Mouse (Mus musculus): ENCODE measurements around the gene Akt1s1.

The Akt1s1 gene

DNA sequence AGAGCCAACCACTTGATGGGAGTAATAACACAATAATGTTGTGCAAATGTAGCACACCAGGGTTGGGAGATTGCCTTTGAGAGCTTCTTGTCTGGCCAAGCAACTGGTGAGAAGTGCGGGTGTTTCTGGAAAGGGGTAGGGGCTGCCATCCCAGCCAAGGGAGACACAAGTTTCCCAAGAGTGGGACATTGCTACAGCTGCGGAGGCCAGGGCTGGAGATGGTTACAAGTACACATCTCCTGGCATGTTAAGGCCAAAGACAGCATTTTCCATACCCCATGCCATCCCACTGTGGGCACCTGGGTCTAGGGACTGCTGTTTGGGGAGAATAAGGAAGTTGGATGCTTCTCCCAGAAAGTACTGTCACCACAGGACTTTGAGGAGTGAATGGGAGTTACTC lies 4.3 kb downstream of the Akt1s1 start:
- no peak for DNase-seq (ENCODE audit: low spot score in 2 of 2)

DNA sequence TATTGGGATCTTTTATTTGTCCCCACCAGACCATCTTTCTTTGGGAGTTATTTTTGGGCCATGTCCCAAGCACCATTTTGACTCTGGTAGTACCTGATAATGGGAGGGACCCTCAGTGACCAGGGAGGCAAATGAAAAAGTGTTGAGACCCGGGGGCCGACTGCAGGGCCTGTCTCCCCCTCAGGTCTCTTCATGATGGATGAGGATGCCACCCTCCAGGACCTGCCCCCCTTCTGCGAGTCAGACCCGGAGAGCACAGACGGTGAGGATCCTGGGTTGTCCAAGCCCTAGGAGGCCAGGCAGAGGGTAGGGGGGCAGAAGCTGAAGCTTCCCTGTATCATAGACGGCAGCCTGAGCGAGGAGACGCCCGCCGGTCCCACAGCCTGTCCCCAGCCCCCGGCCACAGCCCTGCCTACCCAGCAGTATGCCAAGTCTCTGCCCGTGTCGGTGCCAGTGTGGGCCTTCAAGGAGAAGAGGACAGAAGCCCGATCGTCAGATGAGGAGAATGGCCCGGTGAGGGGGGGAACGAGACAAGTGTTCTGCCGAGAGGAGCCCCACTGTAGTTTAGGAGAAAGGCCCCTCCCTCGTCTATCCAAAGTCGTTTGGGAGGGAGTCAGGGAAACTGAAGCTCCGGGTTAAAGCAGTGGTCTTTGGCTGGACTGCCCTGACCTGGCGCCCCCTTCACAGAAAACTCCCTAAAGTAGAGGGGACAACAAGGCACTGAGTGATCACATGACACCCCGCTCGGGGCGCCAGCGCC lies 5.0 kb downstream of the Akt1s1 start:
- DNase-seq (ENCODE audit: low spot score in 2 of 2): no peak

GRCm38 (mm10) chr7:44854356-44855031 lies 5.7 kb downstream of the Akt1s1 start:
- peak; percentile 73 to 75 for DNase-seq (ENCODE audit: low spot score in 2 of 2)

GRCm38 (mm10) chr7:44855036-44855435 lies 6.2 kb downstream of the Akt1s1 start:
- DNase-seq (ENCODE audit: low spot score in 2 of 2): no peak

DNA sequence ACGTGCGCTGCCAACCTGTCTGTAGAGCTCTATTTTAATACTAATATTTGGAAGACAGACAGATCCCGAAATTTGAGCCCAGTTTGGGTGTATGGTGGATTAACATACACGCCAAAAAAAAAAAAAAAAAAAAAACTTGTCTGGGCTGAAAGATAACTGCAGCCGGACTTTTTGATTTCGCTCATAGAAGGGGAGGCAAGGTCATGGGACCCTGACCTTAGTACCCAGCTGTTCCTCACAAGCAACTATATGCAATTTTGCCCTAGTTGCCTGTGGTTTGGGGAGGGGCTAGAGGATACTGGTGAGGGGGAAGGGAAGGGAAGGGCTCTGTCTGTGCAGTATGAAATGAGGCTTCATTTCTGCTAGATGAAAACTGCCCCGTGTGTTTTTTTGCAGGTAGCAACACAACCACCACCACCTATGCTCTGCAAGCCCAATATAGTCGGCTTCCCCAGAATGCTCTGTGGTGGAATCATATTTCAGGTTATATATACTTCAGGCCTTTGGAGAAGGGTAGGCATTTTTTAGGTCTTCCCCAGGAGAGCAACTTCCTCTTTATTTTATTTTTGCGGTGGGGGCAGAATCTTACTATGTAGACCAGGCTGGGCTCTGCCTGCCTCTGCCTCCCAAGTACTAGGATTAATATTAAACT lies 7.6 kb downstream of the Akt1s1 start:
- peak in 1 of 2 experiments; percentile 48 for DNase-seq (ENCODE audit: low spot score in 2 of 2)

GRCm38 (mm10) chr7:44857042-44857552 lies 8.3 kb downstream of the Akt1s1 start, which contains the start of gene Pnkp:
Gene Pnkp, plus strand, starts transcription at chr7:44857139.
- peak; percentile 80 to 84 for DNase-seq (ENCODE audit: low spot score in 2 of 2)

DNA sequence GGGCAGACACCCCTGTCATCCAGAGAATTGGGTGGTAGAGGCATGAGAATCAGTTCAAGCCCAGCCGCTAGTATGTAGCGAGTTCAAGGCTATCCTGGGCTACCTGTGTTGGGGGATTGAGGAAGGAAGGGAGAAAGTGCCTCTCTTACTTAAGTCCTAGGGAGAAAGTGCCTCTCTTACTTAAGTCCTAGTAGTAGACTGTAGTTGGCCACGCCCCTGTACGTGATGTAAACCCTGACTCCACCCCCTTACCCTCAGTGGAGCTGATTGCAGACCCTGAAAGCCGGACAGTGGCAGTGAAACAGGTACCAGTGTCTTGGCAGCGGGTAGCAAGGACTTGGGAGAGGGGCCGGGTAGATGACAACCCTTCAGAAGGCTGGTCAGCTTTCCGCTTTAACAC lies 9.1 kb downstream of the Akt1s1 start:
- DNase-seq (ENCODE audit: low spot score in 2 of 2): peak in 1 of 2 experiments; percentile 48

- no peak for DNase-seq (ENCODE audit: low spot score in 2 of 2)
Observed at GRCm38 (mm10) chr7:44859896-44860295, 11.1 kb downstream of the Akt1s1 start.

DNA sequence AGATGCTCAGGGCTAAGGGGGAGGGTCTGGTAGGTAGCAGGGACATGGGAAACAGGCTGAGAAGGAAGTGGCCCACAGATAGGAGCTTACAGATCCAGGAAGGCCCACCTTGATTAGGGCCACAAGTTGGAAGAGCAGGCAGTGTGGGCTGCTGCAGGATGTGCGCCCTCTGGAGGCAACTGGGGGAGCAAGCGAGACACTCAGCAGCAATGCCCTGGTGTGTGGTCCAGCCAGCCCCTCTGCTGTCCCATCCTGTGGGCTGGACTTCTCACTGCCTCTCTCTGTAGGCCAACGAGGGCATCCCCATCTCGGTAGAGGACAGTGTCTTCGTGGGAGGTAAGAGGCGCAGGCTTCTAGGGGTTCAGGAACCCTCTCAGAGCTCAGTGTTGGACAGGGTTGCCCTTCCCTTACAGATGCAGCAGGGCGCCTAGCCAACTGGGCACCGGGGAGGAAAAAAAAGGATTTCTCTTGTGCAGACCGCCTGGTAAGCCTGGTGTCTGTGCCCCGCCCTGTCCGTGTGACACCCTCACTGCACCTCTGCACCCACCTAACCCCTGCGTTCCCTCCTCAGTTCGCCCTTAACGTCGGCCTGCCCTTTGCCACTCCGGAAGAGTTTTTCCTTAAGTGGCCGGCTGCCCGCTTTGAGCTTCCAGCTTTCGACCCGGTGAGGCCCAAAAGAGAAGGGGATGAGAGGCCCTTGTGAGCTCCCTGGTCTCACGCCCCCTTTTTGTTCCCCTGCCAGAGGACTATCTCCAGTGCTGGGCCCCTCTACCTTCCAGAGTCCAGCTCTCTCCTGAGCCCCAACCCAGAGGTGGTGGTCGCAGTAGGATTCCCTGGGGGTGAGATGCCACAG lies 12.0 kb downstream of the Akt1s1 start:
- DNase-seq (ENCODE audit: low spot score in 2 of 2): peak in 1 of 2 experiments; percentile 75

DNA sequence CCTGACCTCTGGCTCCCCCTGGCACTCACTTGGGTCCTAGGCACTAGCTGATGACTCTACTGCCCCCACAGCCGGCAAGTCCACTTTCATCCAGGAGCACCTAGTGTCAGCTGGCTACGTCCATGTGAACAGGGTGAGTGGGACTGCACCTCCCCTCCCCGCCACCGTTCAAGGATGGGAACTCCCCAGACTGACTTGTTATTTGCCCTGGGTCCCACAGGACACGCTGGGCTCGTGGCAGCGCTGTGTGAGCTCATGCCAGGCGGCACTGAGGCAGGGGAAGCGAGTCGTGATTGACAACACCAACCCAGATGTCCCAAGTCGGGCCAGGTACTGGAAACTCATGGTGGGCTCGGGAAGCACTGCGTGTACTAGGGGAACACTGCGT lies 12.6 kb downstream of the Akt1s1 start:
- DNase-seq (ENCODE audit: low spot score in 2 of 2): no peak

DNA sequence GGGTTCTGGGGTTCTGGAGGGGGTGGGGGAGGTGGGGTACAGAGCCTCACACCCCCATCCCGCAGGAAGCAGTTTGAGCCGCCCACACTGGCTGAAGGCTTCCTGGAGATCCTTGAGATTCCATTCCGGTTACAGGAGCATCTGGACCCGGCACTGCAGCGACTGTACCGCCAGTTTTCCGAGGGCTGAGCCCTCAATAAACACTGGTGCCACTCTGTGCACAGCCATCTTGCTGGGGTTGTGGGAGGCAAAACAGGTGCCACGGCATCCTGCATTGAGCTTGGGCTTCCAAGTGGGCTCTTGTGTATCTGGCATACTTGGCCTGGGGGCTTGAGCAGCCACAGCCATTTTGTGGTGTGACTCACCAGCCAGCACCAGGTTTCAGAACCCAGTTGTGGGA lies 13.6 kb downstream of the Akt1s1 start:
- no peak for DNase-seq (ENCODE audit: low spot score in 2 of 2)

- no peak for DNase-seq (ENCODE audit: low spot score in 2 of 2)
Observed at GRCm38 (mm10) chr7:44863210-44863609, 14.4 kb downstream of the Akt1s1 start.

- no peak for DNase-seq (ENCODE audit: low spot score in 2 of 2)
Observed at GRCm38 (mm10) chr7:44863982-44864494, 15.2 kb downstream of the Akt1s1 start.

DNA sequence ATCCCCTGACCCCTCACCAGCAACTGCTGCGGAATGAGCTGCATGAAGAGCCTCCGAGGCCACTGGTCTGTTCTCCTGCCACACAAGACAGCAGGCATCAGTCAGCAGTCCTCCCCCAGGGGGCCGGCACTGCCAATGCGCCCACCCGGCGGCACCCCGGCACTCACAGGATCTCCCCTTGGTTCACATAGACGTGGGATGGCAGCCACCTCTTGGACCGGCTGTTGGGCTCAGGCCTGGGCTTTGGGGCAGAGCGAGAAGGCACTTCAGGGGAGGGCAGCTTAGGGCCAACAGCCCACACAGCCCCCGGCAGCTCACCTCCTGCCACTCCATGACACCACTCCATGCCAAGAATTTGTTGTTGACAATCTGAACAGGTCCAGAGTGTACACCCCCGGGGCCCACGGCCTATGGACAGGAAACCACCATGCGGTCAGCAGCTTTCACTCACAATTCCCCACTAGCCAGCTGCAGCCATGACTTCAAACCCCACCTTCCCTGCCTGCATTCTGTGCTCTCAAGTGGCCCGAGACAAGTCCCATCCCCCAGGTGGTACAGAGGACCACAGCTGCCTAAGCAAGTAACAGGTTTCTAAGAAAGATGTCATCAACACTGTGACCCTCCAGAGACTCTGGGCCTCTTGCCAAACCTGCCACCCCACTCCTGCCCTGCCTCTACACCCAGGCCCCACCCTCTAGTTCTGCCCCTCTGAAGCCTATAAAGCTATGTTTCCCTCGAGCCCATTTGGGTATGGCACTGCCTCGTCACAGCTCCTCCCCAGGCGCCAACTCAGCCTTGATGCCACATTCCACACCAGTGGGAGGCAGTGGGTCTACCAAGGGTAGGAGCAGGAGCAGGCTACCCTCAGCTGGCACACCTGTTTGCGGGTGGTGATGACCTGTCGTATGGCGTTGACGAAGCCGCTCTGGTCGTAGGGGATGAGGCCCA lies 16.1 kb downstream of the Akt1s1 start:
- no peak for DNase-seq (ENCODE audit: low spot score in 2 of 2)

DNA sequence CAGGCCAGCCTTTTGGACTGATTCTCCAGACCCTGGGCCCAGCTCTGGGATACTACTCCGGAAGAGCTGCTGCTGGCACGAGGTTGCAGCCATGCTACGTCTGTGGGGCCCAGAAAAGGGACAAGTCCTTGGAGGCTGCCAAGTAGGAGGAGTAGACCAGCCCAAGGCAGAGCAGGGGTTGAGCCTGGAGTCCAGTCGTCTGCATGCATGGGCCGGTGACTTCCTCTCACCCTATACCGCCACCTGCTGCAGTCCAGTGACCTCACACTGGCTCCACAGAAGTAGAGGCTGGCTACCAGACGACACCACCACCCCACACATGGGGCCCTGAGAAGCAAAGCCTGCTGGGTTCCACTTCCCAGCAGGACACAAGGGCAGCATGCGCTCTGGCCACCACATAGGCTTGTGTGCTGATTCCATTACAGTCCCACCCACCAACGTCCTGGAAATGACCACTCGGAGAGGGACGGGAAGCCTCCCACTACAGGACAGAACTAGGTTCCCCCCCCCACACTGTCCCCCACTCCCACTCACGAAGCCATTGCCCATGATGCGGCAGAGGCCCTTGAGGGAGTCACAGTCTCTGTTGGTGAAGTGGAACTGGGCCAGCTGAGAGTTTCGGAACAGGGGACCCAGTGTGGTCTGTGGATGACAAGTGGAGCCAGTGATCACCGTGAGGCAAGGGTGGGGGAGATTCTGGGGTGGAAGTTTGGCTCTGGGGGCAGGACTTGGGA lies 17.7 kb downstream of the Akt1s1 start:
- DNase-seq (ENCODE audit: low spot score in 2 of 2): no peak

DNA sequence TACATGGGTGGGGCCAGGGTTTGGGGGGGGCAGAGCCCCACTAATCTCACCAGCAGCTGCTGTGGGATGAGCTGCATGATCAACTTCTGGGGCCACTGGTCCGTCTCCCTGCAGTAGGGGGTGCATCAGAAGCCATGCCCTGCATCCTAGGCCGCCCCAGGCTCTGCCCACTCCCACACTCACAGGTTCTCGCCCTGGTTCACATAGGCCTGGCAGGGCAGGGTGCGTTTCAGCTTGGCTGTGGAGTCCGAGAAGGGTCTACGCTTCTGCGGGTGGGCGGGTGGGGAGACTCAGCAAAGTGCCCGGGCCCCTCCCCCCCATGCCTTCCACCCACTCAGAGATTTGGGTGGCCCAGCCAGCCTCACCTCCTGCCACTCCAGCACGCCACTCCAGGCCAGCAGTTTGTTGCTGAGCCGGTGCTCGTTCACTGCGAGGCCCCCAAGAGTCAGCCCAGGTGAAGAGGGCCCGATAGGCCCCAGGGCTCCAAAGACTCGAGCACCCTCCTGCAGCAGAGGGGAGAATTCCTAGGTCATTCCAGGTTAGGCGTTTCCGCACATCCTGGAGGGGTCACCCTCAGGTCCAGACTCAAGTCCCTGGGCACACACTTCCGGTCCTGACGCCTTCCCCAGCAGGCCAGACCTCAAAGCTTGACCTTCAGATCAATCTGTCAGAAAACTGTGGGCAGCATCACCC lies 18.4 kb downstream of the Akt1s1 start:
- DNase-seq (ENCODE audit: low spot score in 2 of 2): no peak

GRCm38 (mm10) chr7:44867802-44868201 lies 19.0 kb downstream of the Akt1s1 start:
- no peak for DNase-seq (ENCODE audit: low spot score in 2 of 2)

GRCm38 (mm10) chr7:44868465-44868864 lies 19.7 kb downstream of the Akt1s1 start:
- no peak for DNase-seq (ENCODE audit: low spot score in 2 of 2)

Data from thymus, postnatal 10 days (tissue).